Mouse (Mus musculus): ENCODE data around the gene Ankzf1. TPM values are rescaled to one million over a fixed set of nuclear protein-coding genes. Genes with fewer than 3 reads are reported as not detected.

The Ankzf1 gene
- polyA plus RNA-seq (2015; fragmentation: Nextera tagmentation; extraction: Ambion mirVana) = 27.2 and 32.7 TPM in 2 replicates

- H3K27me3 ChIP-seq (replicated peaks; ENCODE audit: control insufficient read depth, insufficient read depth, low read length) = no peaks in the 10 kb centered on the region
- peak within 1 kb of the TSS; percentile 87 for H3K27ac ChIP-seq (ENCODE audit: low read length)
- H3K36me3 ChIP-seq (ENCODE audit: control insufficient read depth, insufficient read depth) = peaks cover 5% of the 10 kb centered on the region
- ATAC-seq = peak; percentile 100
- H3K4me1 ChIP-seq (replicated peaks; ENCODE audit: control insufficient read depth, insufficient read depth, low read length) = peaks cover 19% of the 10 kb centered on the region
- H3K4me3 ChIP-seq (replicated peaks; ENCODE audit: low read length) = peak within 1 kb of the TSS; percentile 62
- no peaks in the 10 kb centered on the region for H3K9me3 ChIP-seq (ENCODE audit: control insufficient read depth, low read length)
- peak within 1 kb of the TSS; percentile 95 for H3K4me2 ChIP-seq (ENCODE audit: low read length)
- WGBS = under 1% methylated on average over 56 of the region's 56 CpGs
- peak within 1 kb of the TSS; percentile 79 for H3K9ac ChIP-seq (replicated peaks; ENCODE audit: low read depth, low read length)
Measured at GRCm38 (mm10) chr1:75191622-75192402, at the start of gene Ankzf1, which contains the start of gene Atg9a. Ankzf1 (plus strand) TSS chr1:75192151. Atg9a (minus strand) TSS chr1:75192196.

- peak within 1 kb of the TSS; percentile 96 for H3K9ac ChIP-seq (replicated peaks; ENCODE audit: low read depth, low read length)
- no peaks in the 10 kb centered on the region for H3K9me3 ChIP-seq (ENCODE audit: control insufficient read depth, low read length)
- peak within 1 kb of the TSS; percentile 92 for H3K4me3 ChIP-seq (replicated peaks; ENCODE audit: low read length)
- peak within 1 kb of the TSS; percentile 96 for H3K27ac ChIP-seq (ENCODE audit: low read length)
- peaks cover 23% of the 10 kb centered on the region for H3K4me1 ChIP-seq (replicated peaks; ENCODE audit: control insufficient read depth, insufficient read depth, low read length)
- no peaks in the 10 kb centered on the region for H3K27me3 ChIP-seq (replicated peaks; ENCODE audit: control insufficient read depth, insufficient read depth, low read length)
- peak within 1 kb of the TSS; percentile 89 for H3K4me2 ChIP-seq (ENCODE audit: low read length)
- WGBS = under 1% methylated on average over 89 of the region's 91 CpGs
- peaks cover 20% of the 10 kb centered on the region for H3K36me3 ChIP-seq (ENCODE audit: control insufficient read depth, insufficient read depth)
- peak; percentile 90 for ATAC-seq
Measured at GRCm38 (mm10) chr1:75142301-75143261, 49.4 kb upstream of the Ankzf1 start, which contains the start of the genes Cnppd1 and Retreg2. Cnppd1 (minus strand) TSS chr1:75142711. Retreg2 (plus strand) TSS chr1:75142778.

GRCm38 (mm10) chr1:75145589-75145988, 46.4 kb upstream of the Ankzf1 start:
- no peak for ATAC-seq
- 87% methylated on average over 3 of the region's 3 CpGs for WGBS

GRCm38 (mm10) chr1:75147411-75148135, 44.4 kb upstream of the Ankzf1 start:
- H3K36me3 ChIP-seq (ENCODE audit: control insufficient read depth, insufficient read depth) = peaks cover 27% of the 10 kb centered on the region
- WGBS = 86% methylated on average over 7 of the region's 7 CpGs
- no peak overlapping the region for H3K4me3 ChIP-seq (replicated peaks; ENCODE audit: low read length)
- H3K27ac ChIP-seq (ENCODE audit: low read length) = no peak overlapping the region
- H3K27me3 ChIP-seq (replicated peaks; ENCODE audit: control insufficient read depth, insufficient read depth, low read length) = no peaks in the 10 kb centered on the region
- ATAC-seq = no peak
- H3K9me3 ChIP-seq (ENCODE audit: control insufficient read depth, low read length) = no peaks in the 10 kb centered on the region
- H3K9ac ChIP-seq (replicated peaks; ENCODE audit: low read depth, low read length) = no peak overlapping the region
- H3K4me1 ChIP-seq (replicated peaks; ENCODE audit: control insufficient read depth, insufficient read depth, low read length) = peaks cover 10% of the 10 kb centered on the region
- no peak overlapping the region for H3K4me2 ChIP-seq (ENCODE audit: low read length)

More at GRCm38 (mm10) chr1:75145589-75145988, 46.4 kb upstream of the Ankzf1 start:
- H3K9ac ChIP-seq (replicated peaks; ENCODE audit: low read depth, low read length) = no peak overlapping the region
- H3K4me3 ChIP-seq (replicated peaks; ENCODE audit: low read length) = no peak overlapping the region
- H3K4me2 ChIP-seq (ENCODE audit: low read length) = no peak overlapping the region
- no peaks in the 10 kb centered on the region for H3K9me3 ChIP-seq (ENCODE audit: control insufficient read depth, low read length)
- peaks cover 16% of the 10 kb centered on the region for H3K4me1 ChIP-seq (replicated peaks; ENCODE audit: control insufficient read depth, insufficient read depth, low read length)
- H3K27ac ChIP-seq (ENCODE audit: low read length) = no peak overlapping the region
- H3K36me3 ChIP-seq (ENCODE audit: control insufficient read depth, insufficient read depth) = peaks cover 27% of the 10 kb centered on the region
- no peaks in the 10 kb centered on the region for H3K27me3 ChIP-seq (replicated peaks; ENCODE audit: control insufficient read depth, insufficient read depth, low read length)

- Histone ChIP-seq H3K9ac (replicated peaks; ENCODE audit: low read depth, low read length) (no peak overlapping the region), H3K4me3 (replicated peaks; ENCODE audit: low read length) (no peak overlapping the region), H3K9me3 (ENCODE audit: control insufficient read depth, low read length) (no peaks in the 10 kb centered on the region), H3K27me3 (replicated peaks; ENCODE audit: control insufficient read depth, insufficient read depth, low read length) (no peaks in the 10 kb centered on the region), H3K36me3 (ENCODE audit: control insufficient read depth, insufficient read depth) (peaks cover 27% of the 10 kb centered on the region), H3K27ac (ENCODE audit: low read length) (no peak overlapping the region), H3K4me1 (replicated peaks; ENCODE audit: control insufficient read depth, insufficient read depth, low read length) (peaks cover 8% of the 10 kb centered on the region), H3K4me2 (ENCODE audit: low read length) (no peak overlapping the region)
- WGBS = 91% methylated on average over 4 of the region's 4 CpGs
- ATAC-seq = no peak
Measured at GRCm38 (mm10) chr1:75148727-75149126, 43.2 kb upstream of the Ankzf1 start.

- H3K4me1 ChIP-seq (replicated peaks; ENCODE audit: control insufficient read depth, insufficient read depth, low read length) = no peaks in the 10 kb centered on the region
- no peaks in the 10 kb centered on the region for H3K27me3 ChIP-seq (replicated peaks; ENCODE audit: control insufficient read depth, insufficient read depth, low read length)
- no peaks in the 10 kb centered on the region for H3K9me3 ChIP-seq (ENCODE audit: control insufficient read depth, low read length)
- no peak for ATAC-seq
- H3K9ac ChIP-seq (replicated peaks; ENCODE audit: low read depth, low read length) = no peak overlapping the region
- H3K4me2 ChIP-seq (ENCODE audit: low read length) = no peak overlapping the region
- no peaks in the 10 kb centered on the region for H3K36me3 ChIP-seq (ENCODE audit: control insufficient read depth, insufficient read depth)
- WGBS = 66% methylated on average over 3 of the region's 3 CpGs
- H3K4me3 ChIP-seq (replicated peaks; ENCODE audit: low read length) = no peak overlapping the region
- H3K27ac ChIP-seq (ENCODE audit: low read length) = no peak overlapping the region
Measured at GRCm38 (mm10) chr1:75155837-75156236, 36.1 kb upstream of the Ankzf1 start.

- Histone ChIP-seq H3K36me3 (ENCODE audit: control insufficient read depth, insufficient read depth) (no peaks in the 10 kb centered on the region), H3K27ac (ENCODE audit: low read length) (no peak overlapping the region), H3K9me3 (ENCODE audit: control insufficient read depth, low read length) (no peaks in the 10 kb centered on the region), H3K4me1 (replicated peaks; ENCODE audit: control insufficient read depth, insufficient read depth, low read length) (no peaks in the 10 kb centered on the region), H3K4me3 (replicated peaks; ENCODE audit: low read length) (no peak overlapping the region), H3K9ac (replicated peaks; ENCODE audit: low read depth, low read length) (no peak overlapping the region), H3K27me3 (replicated peaks; ENCODE audit: control insufficient read depth, insufficient read depth, low read length) (no peaks in the 10 kb centered on the region), H3K4me2 (ENCODE audit: low read length) (no peak overlapping the region)
- ATAC-seq = no peak
Measured at GRCm38 (mm10) chr1:75158990-75159389, 33.0 kb upstream of the Ankzf1 start.

- no peak for ATAC-seq
- H3K4me3 ChIP-seq (replicated peaks; ENCODE audit: low read length) = no peak overlapping the region
- H3K4me2 ChIP-seq (ENCODE audit: low read length) = no peak overlapping the region
- H3K36me3 ChIP-seq (ENCODE audit: control insufficient read depth, insufficient read depth) = no peaks in the 10 kb centered on the region
- H3K27ac ChIP-seq (ENCODE audit: low read length) = no peak overlapping the region
- no peaks in the 10 kb centered on the region for H3K9me3 ChIP-seq (ENCODE audit: control insufficient read depth, low read length)
- no peak overlapping the region for H3K9ac ChIP-seq (replicated peaks; ENCODE audit: low read depth, low read length)
- 68% methylated on average over 5 of the region's 5 CpGs for WGBS
- no peaks in the 10 kb centered on the region for H3K4me1 ChIP-seq (replicated peaks; ENCODE audit: control insufficient read depth, insufficient read depth, low read length)
- no peaks in the 10 kb centered on the region for H3K27me3 ChIP-seq (replicated peaks; ENCODE audit: control insufficient read depth, insufficient read depth, low read length)
Measured at GRCm38 (mm10) chr1:75159540-75160255, 32.3 kb upstream of the Ankzf1 start.
